Mouse (Mus musculus) heart, embryonic 13.5 days (tissue): ENCODE results near the gene Hoxb6. TPM values are rescaled to one million over a fixed set of nuclear protein-coding genes. Genes with fewer than 3 reads are reported as not detected.
A peak's percentile ranks its signal among the peaks of the same experiment; 100 is the strongest.

ENCODE experiments used
- ATAC-seq: fragments of 200-750 bp; cut with Nextera tagmentation; 2 replicates; pipeline ENCODE4 v1.8.0; 2017; ENCODE audit warnings: moderate TSS enrichment; ENCODE audit not compliant: insufficient number of reproducible peaks, low FRiP score, low TSS enrichment; ENCODE audit errors: extremely low read depth
- H3K27ac ChIP-seq: fragments of 300-500 bp; sonication (generic); replicated peaks from 2 replicates; pipeline ENCODE4 v1.5.1; 2015; ENCODE audit warnings: moderate library complexity, mild to moderate bottlenecking, inconsistent platforms
- H3K27me3 ChIP-seq: fragments of 300-500 bp; sonication (generic); replicated peaks from 2 replicates; pipeline ENCODE4 v1.6.1; 2015; ENCODE audit warnings: mild to moderate bottlenecking, inconsistent platforms
- H3K36me3 ChIP-seq: fragments of 300-500 bp; sonication (generic); 2 replicates; pipeline ENCODE4 v1.6.1; 2015; ENCODE audit warnings: mild to moderate bottlenecking, inconsistent platforms
- H3K4me1 ChIP-seq: fragments of 300-500 bp; sonication (generic); 2 replicates; pipeline ENCODE4 v1.6.1; 2015; ENCODE audit warnings: inconsistent platforms
- H3K4me2 ChIP-seq: fragments of 300-500 bp; sonication (generic); 2 replicates; pipeline ENCODE4 v1.6.1; 2015; ENCODE audit warnings: inconsistent platforms, mild to moderate bottlenecking, moderate library complexity
- H3K4me3 ChIP-seq: fragments of 300-500 bp; sonication (generic); 2 replicates; pipeline ENCODE4 v1.5.1; 2015; ENCODE audit warnings: moderate library complexity, mild to moderate bottlenecking, inconsistent platforms
- H3K9ac ChIP-seq: fragments of 300-500 bp; sonication (generic); 2 replicates; pipeline ENCODE4 v1.6.1; 2015; ENCODE audit warnings: inconsistent platforms, mild to moderate bottlenecking, moderate library complexity
- H3K9me3 ChIP-seq: fragments of 300-500 bp; sonication (generic); 2 replicates; pipeline ENCODE4 v1.6.1; 2016; ENCODE audit warnings: inconsistent platforms
- WGBS: fragments of 180-500 bp; shearing (Covaris S2); methylation state at CpG from one replicate; pipeline ENCODE4 v1.1.7; 2015; ENCODE audit warnings: mixed read lengths; 5-methylcytosine and 5-hydroxymethylcytosine counted together
- polyA plus RNA-seq: library from polyadenylated mRNA; unstranded; fragments of >200 nt; fragmentation: Nextera tagmentation; extraction: Ambion mirVana; gene quantifications from 2 replicates; pipeline ENCODE4 v1.2.1, GENCODE M21; 2015

Gene Hoxb6
- polyA plus RNA-seq, 1 experiment from 2014 or later: 2.0 TPM

DNA sequence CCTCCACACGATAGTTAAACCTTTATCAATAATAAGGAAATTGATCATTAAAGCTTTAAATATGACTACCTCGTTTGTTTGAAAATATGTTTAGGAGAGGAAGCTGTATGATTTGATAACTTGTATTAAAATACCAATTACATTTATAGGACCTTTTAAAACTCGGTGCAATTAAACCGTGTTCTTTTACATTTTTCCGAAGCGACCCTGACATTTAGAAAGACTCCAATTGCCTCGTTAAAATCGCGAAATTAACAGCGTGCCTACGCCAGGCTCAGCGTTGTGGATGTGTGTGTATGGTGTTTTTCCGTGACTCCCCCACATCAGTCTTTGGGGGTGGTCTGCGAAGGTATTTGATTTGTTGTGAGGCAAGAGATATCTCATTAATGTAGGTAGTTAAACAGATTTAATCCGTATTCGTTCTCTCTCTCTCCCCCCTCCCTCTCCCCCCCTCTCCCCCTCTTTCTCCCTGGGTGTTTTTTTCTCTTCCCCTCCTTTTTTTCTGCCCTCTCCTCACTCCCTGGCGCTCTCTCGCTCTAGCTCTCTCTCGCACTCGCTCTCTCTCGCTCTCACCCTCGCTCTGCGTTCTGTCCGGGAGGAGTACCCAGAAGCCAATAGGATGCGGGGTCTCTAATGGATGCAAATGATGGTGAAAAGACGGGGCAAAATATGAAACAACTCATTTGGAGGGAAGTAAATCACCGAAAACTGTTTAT, 10.3 kb upstream of the Hoxb6 start, which contains the start of gene Hoxb8:
Hoxb8 (plus strand) TSS at position 51 of the 716 bp plus-strand sequence.
- Histone ChIP-seq H3K4me2 (peak within 1 kb of the TSS; percentile 10), H3K4me3 (no peak within 1 kb of the TSS), H3K4me1 (peaks cover 20% of the 10 kb centered on the region), H3K27ac (no peak within 1 kb of the TSS), H3K9me3 (no peaks in the 10 kb centered on the region), H3K27me3 (peaks cover 100% of the 10 kb centered on the region), H3K36me3 (no peaks in the 10 kb centered on the region), H3K9ac (no peak within 1 kb of the TSS)
- ATAC-seq: no peak
- 3% methylated on average over 27 of the region's 27 CpGs for WGBS

DNA sequence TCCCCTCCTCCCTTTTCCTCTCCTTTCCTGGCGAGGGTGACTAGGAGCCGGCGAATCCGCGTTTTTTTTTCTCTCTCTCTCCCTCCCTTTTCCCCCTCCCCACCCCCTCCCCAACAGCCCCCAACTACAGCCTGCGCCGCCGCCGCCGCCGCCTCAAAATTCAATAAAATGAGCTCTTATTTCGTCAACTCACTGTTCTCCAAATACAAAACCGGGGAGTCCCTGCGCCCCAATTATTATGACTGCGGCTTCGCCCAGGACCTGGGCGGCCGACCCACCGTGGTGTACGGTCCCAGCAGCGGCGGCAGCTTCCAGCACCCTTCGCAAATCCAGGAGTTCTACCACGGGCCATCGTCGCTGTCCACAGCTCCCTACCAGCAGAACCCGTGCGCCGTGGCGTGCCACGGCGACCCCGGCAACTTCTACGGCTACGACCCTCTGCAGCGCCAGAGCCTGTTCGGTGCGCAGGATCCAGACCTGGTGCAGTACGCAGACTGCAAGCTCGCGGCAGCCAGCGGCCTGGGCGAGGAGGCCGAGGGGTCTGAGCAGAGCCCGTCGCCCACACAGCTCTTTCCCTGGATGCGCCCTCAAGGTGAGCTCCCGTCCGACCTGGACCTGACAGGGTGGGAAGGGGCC, 9.4 kb upstream of the Hoxb6 start:
- no peak overlapping the region for H3K27ac ChIP-seq
- ATAC-seq: no peak; the same call in 1 of the 2 replicates

DNA sequence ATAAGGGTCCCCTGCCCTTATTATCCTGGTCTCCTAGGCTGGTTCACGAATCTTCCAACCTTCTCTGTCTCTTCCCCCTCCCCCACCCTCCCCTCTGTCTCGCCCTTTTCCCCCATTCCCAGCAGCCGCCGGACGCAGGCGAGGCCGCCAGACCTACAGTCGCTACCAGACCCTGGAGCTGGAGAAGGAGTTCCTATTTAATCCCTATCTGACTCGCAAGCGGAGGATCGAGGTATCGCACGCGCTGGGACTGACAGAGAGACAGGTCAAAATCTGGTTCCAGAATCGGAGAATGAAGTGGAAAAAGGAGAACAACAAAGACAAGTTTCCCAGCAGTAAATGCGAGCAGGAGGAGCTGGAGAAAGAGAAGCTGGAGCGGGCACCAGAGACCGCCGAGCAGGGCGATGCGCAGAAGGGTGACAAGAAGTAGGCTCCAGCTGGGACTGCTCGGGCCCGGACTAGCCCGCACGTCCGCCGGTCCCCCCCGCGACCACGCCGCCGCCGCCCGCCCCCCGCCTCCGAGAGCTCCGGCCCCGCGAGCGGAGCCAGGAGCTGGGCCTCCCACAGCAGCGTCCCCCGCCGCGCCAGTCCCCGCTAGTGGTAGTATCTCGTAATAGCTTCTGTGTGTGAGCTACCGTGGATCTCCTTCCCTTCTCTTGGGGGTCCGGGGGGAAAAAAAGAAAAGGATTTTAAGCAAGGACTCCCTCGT, 8.1 kb upstream of the Hoxb6 start:
- WGBS: under 1% methylated on average over 47 of the region's 49 CpGs
- peak overlapping the region; percentile 56 for H3K9ac ChIP-seq
- peaks cover 100% of the 10 kb centered on the region for H3K27me3 ChIP-seq
- no peaks in the 10 kb centered on the region for H3K9me3 ChIP-seq
- H3K27ac ChIP-seq: no peak overlapping the region
- ATAC-seq: no peak
- H3K36me3 ChIP-seq: no peaks in the 10 kb centered on the region
- peaks cover 22% of the 10 kb centered on the region for H3K4me1 ChIP-seq
- peak overlapping the region; percentile 70 for H3K4me2 ChIP-seq
- H3K4me3 ChIP-seq: peak overlapping the region; percentile 49

More for the DNA sequence above, 9.4 kb upstream of the Hoxb6 start:
- Histone ChIP-seq H3K4me2 (peak overlapping the region; percentile 10), H3K9me3 (no peaks in the 10 kb centered on the region), H3K4me3 (peak overlapping the region; percentile 14), H3K9ac (no peak overlapping the region), H3K36me3 (no peaks in the 10 kb centered on the region), H3K27me3 (peaks cover 100% of the 10 kb centered on the region), H3K4me1 (peaks cover 22% of the 10 kb centered on the region)
- WGBS: 1% methylated on average over 49 of the region's 49 CpGs

GRCm38 (mm10) chr11:96284774-96285734, 7.2 kb upstream of the Hoxb6 start:
- 2% methylated on average over 34 of the region's 37 CpGs for WGBS
- H3K4me3 ChIP-seq: peak overlapping the region; percentile 49
- H3K4me1 ChIP-seq: peaks cover 22% of the 10 kb centered on the region
- H3K27ac ChIP-seq: no peak overlapping the region
- peak overlapping the region; percentile 70 for H3K4me2 ChIP-seq
- peak overlapping the region; percentile 56 for H3K9ac ChIP-seq
- no peak for ATAC-seq
- peaks cover 100% of the 10 kb centered on the region for H3K27me3 ChIP-seq
- H3K36me3 ChIP-seq: no peaks in the 10 kb centered on the region
- H3K9me3 ChIP-seq: no peaks in the 10 kb centered on the region

GRCm38 (mm10) chr11:96285771-96286738, 6.2 kb upstream of the Hoxb6 start, which contains the start of gene Hoxb7:
Gene Hoxb7, plus strand, starts transcription at chr11:96286623.
- no peaks in the 10 kb centered on the region for H3K36me3 ChIP-seq
- H3K4me1 ChIP-seq: peaks cover 22% of the 10 kb centered on the region
- no peak for ATAC-seq

GRCm38 (mm10) chr11:96286739-96287385, 5.4 kb upstream of the Hoxb6 start:
- Histone ChIP-seq H3K9ac (no peak overlapping the region; the same call in 1 of the 2 replicates), H3K4me3 (peak overlapping the region; percentile 41), H3K27me3 (peaks cover 98% of the 10 kb centered on the region), H3K9me3 (no peaks in the 10 kb centered on the region), H3K27ac (no peak overlapping the region), H3K36me3 (no peaks in the 10 kb centered on the region), H3K4me2 (peak overlapping the region; percentile 58), H3K4me1 (peaks cover 22% of the 10 kb centered on the region)
- WGBS: under 1% methylated on average over 55 of the region's 55 CpGs
- no peak for ATAC-seq

More at GRCm38 (mm10) chr11:96285771-96286738, 6.2 kb upstream of the Hoxb6 start, which contains the start of gene Hoxb7:
- Histone ChIP-seq H3K4me3 (peak within 1 kb of the TSS; percentile 41), H3K9ac (no peak within 1 kb of the TSS; the same call in 1 of the 2 replicates), H3K9me3 (no peaks in the 10 kb centered on the region), H3K27me3 (peaks cover 100% of the 10 kb centered on the region), H3K4me2 (peak within 1 kb of the TSS; percentile 58), H3K27ac (no peak within 1 kb of the TSS)
- 2% methylated on average over 43 of the region's 43 CpGs for whole genome bisulfite sequencing

DNA sequence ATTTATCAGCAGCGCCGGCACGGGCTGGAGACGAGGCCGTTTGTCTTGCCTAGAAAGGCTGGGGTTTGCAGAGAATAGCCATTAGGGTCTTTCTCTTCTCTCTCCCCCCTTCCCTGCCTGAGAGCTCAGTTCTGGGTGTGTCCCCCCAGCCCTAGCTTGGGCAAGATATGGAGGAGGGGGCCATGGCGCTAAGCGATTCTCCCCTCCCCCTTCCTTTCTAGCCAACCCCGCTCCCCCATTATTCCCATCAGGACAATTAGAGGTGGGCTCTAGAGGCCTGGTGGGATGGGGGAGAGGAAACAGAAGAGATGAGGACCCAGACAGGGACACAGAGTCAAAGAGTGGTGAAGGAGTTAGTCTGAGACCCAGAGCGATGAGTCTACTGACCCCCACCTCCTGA, 4.9 kb upstream of the Hoxb6 start:
- peaks cover 22% of the 10 kb centered on the region for H3K4me1 ChIP-seq
- H3K9ac ChIP-seq: no peak overlapping the region
- WGBS: 1% methylated on average over 9 of the region's 9 CpGs
- peaks cover 98% of the 10 kb centered on the region for H3K27me3 ChIP-seq
- peak overlapping the region; percentile 41 for H3K4me3 ChIP-seq
- H3K36me3 ChIP-seq: no peaks in the 10 kb centered on the region
- no peak for ATAC-seq
- H3K27ac ChIP-seq: no peak overlapping the region
- H3K4me2 ChIP-seq: peak overlapping the region; percentile 58; the same call in 1 of the 2 replicates
- H3K9me3 ChIP-seq: no peaks in the 10 kb centered on the region

DNA sequence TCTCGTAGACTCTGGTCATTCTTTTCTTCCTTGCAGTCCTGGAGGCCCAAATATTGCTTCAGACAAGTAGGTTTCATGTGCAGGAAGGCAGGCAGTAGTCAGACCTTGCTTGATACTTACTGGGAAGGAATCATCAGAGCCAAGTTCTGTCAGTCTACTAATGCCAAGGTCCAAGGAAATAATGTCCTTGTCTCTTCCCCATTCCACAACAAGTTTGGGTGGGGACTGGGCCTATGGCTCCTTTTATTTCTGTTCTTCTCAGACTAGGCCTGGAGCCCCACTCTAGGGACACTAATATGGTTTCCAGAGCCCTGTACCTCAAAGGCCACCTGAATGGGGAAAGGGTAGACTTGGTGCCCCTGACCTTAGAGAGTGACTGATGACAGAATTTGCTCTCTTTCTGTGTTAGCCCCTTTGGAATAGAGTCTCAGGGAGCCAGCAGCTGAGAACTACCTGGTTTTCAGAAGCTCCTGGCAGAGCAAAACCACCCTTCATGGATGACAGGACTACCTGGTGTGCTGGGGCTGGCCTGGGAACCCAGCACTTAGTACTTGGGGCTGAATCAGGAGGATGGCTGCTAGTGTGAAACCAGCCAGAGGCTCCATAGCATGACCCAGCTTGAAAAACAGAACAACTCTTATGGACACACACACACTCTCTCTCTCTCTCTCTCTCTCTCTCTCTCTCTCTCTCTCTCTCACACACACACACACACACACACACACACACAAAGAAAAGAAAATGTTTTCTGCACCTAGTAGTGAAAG, 3.6 kb upstream of the Hoxb6 start:
- H3K27me3 ChIP-seq: peaks cover 98% of the 10 kb centered on the region
- peaks cover 17% of the 10 kb centered on the region for H3K4me1 ChIP-seq
- 11% methylated on average over 1 of the region's 1 CpGs for WGBS
- no peak overlapping the region for H3K9ac ChIP-seq
- H3K4me2 ChIP-seq: no peak overlapping the region
- ATAC-seq: no peak
- H3K36me3 ChIP-seq: no peaks in the 10 kb centered on the region
- no peaks in the 10 kb centered on the region for H3K9me3 ChIP-seq
- no peak overlapping the region for H3K27ac ChIP-seq
- H3K4me3 ChIP-seq: no peak overlapping the region

DNA sequence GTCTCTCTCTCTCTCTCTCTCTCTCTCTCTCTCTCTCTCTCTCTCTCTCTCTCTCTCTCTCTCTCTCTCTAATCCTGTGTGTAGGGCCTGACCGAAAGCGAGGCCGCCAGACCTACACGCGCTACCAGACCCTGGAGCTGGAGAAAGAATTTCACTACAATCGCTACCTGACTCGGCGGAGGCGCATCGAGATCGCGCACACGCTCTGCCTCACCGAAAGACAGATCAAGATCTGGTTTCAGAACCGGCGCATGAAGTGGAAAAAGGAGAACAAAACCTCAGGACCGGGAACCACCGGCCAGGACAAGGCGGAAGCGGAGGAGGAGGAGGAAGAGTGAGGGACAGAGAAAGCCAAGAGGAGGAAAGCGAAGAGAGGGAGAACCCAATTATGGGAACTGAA, 3.0 kb upstream of the Hoxb6 start:
- WGBS: 5% methylated on average over 21 of the region's 21 CpGs
- H3K4me1 ChIP-seq: peaks cover 12% of the 10 kb centered on the region
- H3K4me3 ChIP-seq: no peak overlapping the region
- H3K36me3 ChIP-seq: no peaks in the 10 kb centered on the region
- ATAC-seq: no peak
- no peak overlapping the region for H3K4me2 ChIP-seq
- no peak overlapping the region for H3K27ac ChIP-seq
- no peaks in the 10 kb centered on the region for H3K9me3 ChIP-seq
- peaks cover 98% of the 10 kb centered on the region for H3K27me3 ChIP-seq
- no peak overlapping the region for H3K9ac ChIP-seq
